Mouse (Mus musculus) kidney, embryonic 14.5 days (tissue): Measurements from ENCODE around the gene Ifnab. TPM values are rescaled to one million over a fixed set of nuclear protein-coding genes. Genes with fewer than 3 reads are reported as not detected.

ENCODE experiments used
- ATAC-seq: fragments of 200-750 bp; cut with Nextera tagmentation; 2 replicates; pipeline ENCODE4 v1.8.0; 2017; ENCODE audit warnings: moderate number of reproducible peaks, mild to moderate bottlenecking, moderate TSS enrichment, moderate library complexity; ENCODE audit not compliant: low FRiP score, low TSS enrichment
- H3K27ac ChIP-seq: fragments of 300-500 bp; sonication (generic); 2 replicates; pipeline ENCODE4 v1.5.1; 2014; ENCODE audit warnings: low read depth, mild to moderate bottlenecking, low read length, moderate library complexity, mixed read lengths
- H3K27me3 ChIP-seq: fragments of 300-500 bp; sonication (generic); 2 replicates; pipeline ENCODE4 v1.6.1; 2014; ENCODE audit warnings: mild to moderate bottlenecking, low read length; ENCODE audit not compliant: control insufficient read depth, insufficient read depth
- H3K36me3 ChIP-seq: fragments of 300-500 bp; sonication (generic); 2 replicates; pipeline ENCODE4 v1.6.1; 2014; ENCODE audit warnings: low read length, mixed read lengths; ENCODE audit not compliant: control insufficient read depth, insufficient read depth
- H3K4me1 ChIP-seq: fragments of 300-500 bp; sonication (generic); 2 replicates; pipeline ENCODE4 v1.6.1; 2014; ENCODE audit warnings: low read length, mixed read lengths; ENCODE audit not compliant: control insufficient read depth, insufficient read depth
- H3K4me2 ChIP-seq: fragments of 300-500 bp; sonication (generic); replicated peaks from 2 replicates; pipeline ENCODE4 v1.6.1; 2014; ENCODE audit warnings: low read depth, mild to moderate bottlenecking, low read length
- H3K4me3 ChIP-seq: fragments of 300-500 bp; sonication (generic); 2 replicates; pipeline ENCODE4 v1.5.1; 2014; ENCODE audit warnings: mild to moderate bottlenecking, low read length
- H3K9ac ChIP-seq: fragments of 300-500 bp; sonication (generic); 2 replicates; pipeline ENCODE4 v1.6.1; 2014; ENCODE audit warnings: low read depth, mild to moderate bottlenecking, low read length, moderate library complexity
- H3K9me3 ChIP-seq: fragments of 300-500 bp; sonication (generic); 2 replicates; pipeline ENCODE4 v1.6.1; 2016; ENCODE audit warnings: low read length; ENCODE audit not compliant: control insufficient read depth
- WGBS: fragments of 180-500 bp; shearing (Covaris S2); extraction: QIAGEN DNeasy Blood & Tissue Kit; methylation state at CpG from one replicate; pipeline ENCODE4 v1.1.7; 2014; 5-methylcytosine and 5-hydroxymethylcytosine counted together
- polyA plus RNA-seq: library from polyadenylated mRNA; unstranded; fragments of >200 nt; fragmentation: Nextera tagmentation; extraction: Ambion mirVana; gene quantifications from 2 replicates; pipeline ENCODE4 v1.2.1, GENCODE M21; 2014

The Ifnab gene
- polyA plus RNA-seq, 1 experiment from 2014 or later = not detected

DNA sequence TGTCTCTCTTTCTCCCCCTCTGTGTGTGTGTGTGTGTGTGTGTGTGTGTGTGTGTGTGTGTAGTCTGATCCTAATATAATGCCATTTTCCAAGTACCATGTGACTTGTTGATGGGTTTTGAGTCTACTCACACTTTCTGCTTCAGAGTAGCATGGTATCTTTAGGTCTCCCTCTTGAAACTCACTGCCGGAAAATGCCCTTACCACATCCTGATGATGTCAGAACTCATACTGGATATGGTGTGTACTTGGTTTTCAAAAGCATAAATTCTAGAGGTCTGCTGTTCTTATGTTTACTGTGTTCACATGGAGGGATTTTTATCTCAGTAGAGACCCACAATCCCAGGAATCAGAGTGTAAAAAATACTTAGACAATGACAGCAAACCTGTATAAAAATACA lies 1.4 kb upstream of the Ifnab start:
- no peak for ATAC-seq
- H3K4me3 ChIP-seq = no peak overlapping the region
- no peak overlapping the region for H3K4me2 ChIP-seq
- H3K27ac ChIP-seq = no peak overlapping the region
- WGBS = 92% methylated on average over 1 of the region's 1 CpGs
- H3K27me3 ChIP-seq = no peaks in the 10 kb centered on the region
- no peaks in the 10 kb centered on the region for H3K36me3 ChIP-seq
- H3K9me3 ChIP-seq = no peaks in the 10 kb centered on the region
- no peaks in the 10 kb centered on the region for H3K4me1 ChIP-seq
- no peak overlapping the region for H3K9ac ChIP-seq

DNA sequence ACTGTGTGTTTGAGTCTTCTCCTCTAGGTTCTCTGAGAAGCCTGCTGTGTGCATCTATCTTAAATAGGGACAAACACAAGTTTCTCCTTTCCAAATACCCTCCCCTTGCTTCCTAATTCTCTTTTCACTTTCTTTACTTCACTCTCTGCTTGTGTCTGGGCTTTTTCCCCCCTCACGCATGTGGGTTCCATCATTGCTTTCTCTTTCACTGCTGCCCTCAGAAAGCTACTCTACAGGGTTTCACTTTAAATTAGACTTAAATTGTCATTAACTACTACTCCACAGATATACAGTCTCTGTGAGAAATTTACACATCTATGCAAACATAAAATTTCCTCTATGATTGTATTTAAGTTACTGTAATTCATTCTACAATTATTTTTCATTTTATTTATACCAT lies 7.3 kb downstream of the Ifnab start, which contains the start of gene Ifna2:
TSS of gene Ifna2 (minus strand) at position 101 of the 400 bp plus-strand sequence.
- no peaks in the 10 kb centered on the region for H3K4me1 ChIP-seq
- H3K36me3 ChIP-seq = no peaks in the 10 kb centered on the region
- no peak within 1 kb of the TSS for H3K4me3 ChIP-seq
- no peak for ATAC-seq
- no peak within 1 kb of the TSS for H3K9ac ChIP-seq
- no peaks in the 10 kb centered on the region for H3K27me3 ChIP-seq
- H3K9me3 ChIP-seq = no peaks in the 10 kb centered on the region
- 90% methylated on average over 1 of the region's 1 CpGs for WGBS
- no peak within 1 kb of the TSS for H3K27ac ChIP-seq
- H3K4me2 ChIP-seq = no peak within 1 kb of the TSS

- no peaks in the 10 kb centered on the region for H3K4me1 ChIP-seq
- 76% methylated on average over 3 of the region's 3 CpGs for WGBS
- H3K9me3 ChIP-seq = no peaks in the 10 kb centered on the region
- no peak overlapping the region for H3K27ac ChIP-seq
- no peak overlapping the region for H3K4me3 ChIP-seq
- ATAC-seq = no peak
- no peak overlapping the region for H3K9ac ChIP-seq
- H3K36me3 ChIP-seq = no peaks in the 10 kb centered on the region
- no peaks in the 10 kb centered on the region for H3K27me3 ChIP-seq
- no peak overlapping the region for H3K4me2 ChIP-seq
These were observed 9.8 kb downstream of the Ifnab start for GRCm38 (mm10) chr4:88681353-88681752.

DNA sequence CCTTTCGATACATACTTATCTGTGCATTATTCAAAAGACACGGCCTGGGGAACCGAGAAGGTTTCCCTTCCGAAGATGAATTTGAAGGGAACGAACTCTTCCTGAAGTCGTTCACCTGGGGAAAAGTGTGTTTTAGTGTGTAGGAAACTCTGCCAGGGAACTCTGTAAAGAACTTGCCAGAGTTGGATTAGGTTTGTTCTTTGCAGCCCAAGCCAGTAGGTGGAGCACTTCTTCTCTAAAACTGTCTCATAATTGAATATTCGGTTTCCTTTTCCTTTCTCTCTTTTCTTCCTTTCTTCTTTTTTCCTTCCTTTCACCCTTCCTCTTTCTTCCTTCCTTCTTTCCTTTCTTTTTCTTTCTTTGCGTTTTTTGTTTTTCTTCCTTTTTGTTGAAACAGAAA lies 10.8 kb downstream of the Ifnab start:
- H3K4me2 ChIP-seq = no peak overlapping the region
- H3K36me3 ChIP-seq = no peaks in the 10 kb centered on the region
- no peaks in the 10 kb centered on the region for H3K27me3 ChIP-seq
- no peaks in the 10 kb centered on the region for H3K4me1 ChIP-seq
- H3K27ac ChIP-seq = no peak overlapping the region
- no peaks in the 10 kb centered on the region for H3K9me3 ChIP-seq
- H3K4me3 ChIP-seq = no peak overlapping the region
- H3K9ac ChIP-seq = no peak overlapping the region
- 51% methylated on average over 8 of the region's 8 CpGs for WGBS
- no peak for ATAC-seq

GRCm38 (mm10) chr4:88676824-88677223 lies 14.3 kb downstream of the Ifnab start, which contains the start of gene Ifna16:
Gene Ifna16 (minus strand): TSS chr4:88676924.
- Histone ChIP-seq H3K4me3 (no peak within 1 kb of the TSS), H3K4me1 (no peaks in the 10 kb centered on the region), H3K9ac (no peak within 1 kb of the TSS), H3K4me2 (no peak within 1 kb of the TSS), H3K27me3 (no peaks in the 10 kb centered on the region), H3K36me3 (no peaks in the 10 kb centered on the region), H3K9me3 (no peaks in the 10 kb centered on the region), H3K27ac (no peak within 1 kb of the TSS)
- no peak for ATAC-seq
- 86% methylated on average over 1 of the region's 1 CpGs for WGBS

DNA sequence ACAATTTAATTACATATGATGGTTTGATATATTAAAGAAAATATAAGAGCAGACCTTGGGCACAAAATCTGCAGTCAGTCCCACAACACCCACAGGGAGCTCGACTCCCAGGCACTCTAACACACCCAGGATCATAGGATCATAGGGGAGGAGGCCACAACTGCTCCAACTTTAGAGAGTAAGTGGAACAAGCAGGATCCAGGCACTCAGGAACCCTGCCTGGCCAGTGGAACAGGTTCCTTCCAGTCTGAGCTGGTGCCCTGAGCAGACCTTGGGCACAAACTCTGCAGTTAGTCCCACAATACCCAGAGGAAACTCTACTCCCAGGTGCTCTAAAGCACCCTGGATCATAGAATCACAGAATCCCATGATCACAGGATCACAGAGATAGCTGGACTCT lies 35.7 kb downstream of the Ifnab start:
- H3K4me3 ChIP-seq = no peak overlapping the region
- ATAC-seq = no peak

DNA sequence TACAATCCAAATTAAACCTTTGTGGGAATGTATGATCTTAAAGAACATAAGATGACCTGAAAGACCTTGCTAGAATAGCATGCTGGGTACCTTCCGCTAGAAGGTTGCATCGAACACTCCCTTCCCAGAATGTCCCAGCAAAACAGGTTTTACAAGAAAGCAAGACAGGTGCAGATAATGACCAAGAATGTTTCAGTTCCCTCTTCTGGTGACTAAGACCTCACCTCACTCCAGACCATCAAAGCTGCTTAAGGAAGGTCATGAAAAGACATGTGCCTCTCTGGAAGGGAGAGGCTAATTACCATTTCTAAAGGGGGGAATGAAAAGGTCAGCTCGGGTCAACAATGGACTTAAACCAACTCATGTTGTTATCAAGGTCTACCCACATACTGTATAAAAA lies 37.5 kb downstream of the Ifnab start:
- Histone ChIP-seq H3K4me2 (no peak overlapping the region), H3K27ac (no peak overlapping the region), H3K9me3 (no peaks in the 10 kb centered on the region), H3K27me3 (no peaks in the 10 kb centered on the region), H3K4me1 (no peaks in the 10 kb centered on the region), H3K36me3 (no peaks in the 10 kb centered on the region), H3K4me3 (no peak overlapping the region), H3K9ac (no peak overlapping the region)
- ATAC-seq = no peak
- WGBS = 74% methylated on average over 3 of the region's 3 CpGs

More for the DNA sequence above, 35.7 kb downstream of the Ifnab start:
- H3K9me3 ChIP-seq = no peaks in the 10 kb centered on the region
- WGBS = 50% methylated on average over 1 of the region's 1 CpGs
- H3K4me1 ChIP-seq = no peaks in the 10 kb centered on the region
- H3K27me3 ChIP-seq = no peaks in the 10 kb centered on the region
- H3K4me2 ChIP-seq = no peak overlapping the region
- no peak overlapping the region for H3K9ac ChIP-seq
- H3K36me3 ChIP-seq = no peaks in the 10 kb centered on the region
- no peak overlapping the region for H3K27ac ChIP-seq

- Histone ChIP-seq H3K4me1 (no peaks in the 10 kb centered on the region), H3K4me2 (no peak within 1 kb of the TSS), H3K9ac (no peak within 1 kb of the TSS), H3K9me3 (no peaks in the 10 kb centered on the region), H3K36me3 (no peaks in the 10 kb centered on the region), H3K27me3 (no peaks in the 10 kb centered on the region), H3K4me3 (no peak within 1 kb of the TSS), H3K27ac (no peak within 1 kb of the TSS)
- WGBS = 62% methylated on average over 2 of the region's 2 CpGs
- no peak for ATAC-seq
These were observed 46.8 kb downstream of the Ifnab start, which contains the start of gene Ifna13 for GRCm38 (mm10) chr4:88644359-88644758. Gene Ifna13 (minus strand): TSS chr4:88644459.

GRCm38 (mm10) chr4:88642526-88642925 lies 48.6 kb downstream of the Ifnab start:
- H3K27me3 ChIP-seq = no peaks in the 10 kb centered on the region
- H3K4me3 ChIP-seq = no peak overlapping the region
- H3K4me2 ChIP-seq = no peak overlapping the region
- H3K4me1 ChIP-seq = no peaks in the 10 kb centered on the region
- no peak overlapping the region for H3K27ac ChIP-seq
- ATAC-seq = no peak
- 25% methylated on average over 2 of the region's 2 CpGs for WGBS
- H3K9ac ChIP-seq = no peak overlapping the region
- H3K36me3 ChIP-seq = no peaks in the 10 kb centered on the region
- no peaks in the 10 kb centered on the region for H3K9me3 ChIP-seq
